Mouse (Mus musculus): ENCODE measurements at regions not wholly inside any gene's neighbourhood (a gene's known extent, or its start where the extent isn't known, plus 50 kb on each side); places are given as distances from the start of the nearest gene placed in this dataset.
A peak's percentile ranks its signal among the peaks of the same experiment; 100 is the strongest.

DNA sequence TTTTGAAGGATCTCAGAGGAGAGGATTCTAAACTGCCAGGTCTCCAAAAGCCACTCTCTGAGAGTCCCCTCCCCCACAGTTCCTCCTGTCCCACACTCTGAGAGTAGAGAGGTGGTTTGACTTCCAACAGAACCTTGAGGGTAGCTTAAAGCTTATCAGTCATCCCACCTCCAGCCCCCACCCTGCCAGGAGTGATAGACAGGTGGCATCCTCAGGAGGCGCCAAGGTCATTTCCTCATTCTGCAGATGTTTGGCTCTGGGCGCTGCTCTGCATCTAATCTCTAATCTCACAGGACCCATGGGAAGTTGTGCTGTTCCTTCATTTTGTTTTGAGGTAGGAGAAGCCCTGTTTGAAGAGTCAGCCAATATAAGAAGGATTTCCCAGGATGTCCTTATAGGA is 96.2 kb downstream of the Hes1 start:
- no peak for DNase-seq (ENCODE audit: low spot score)

- no peak for DNase-seq (ENCODE audit: low spot score)
These were observed 99.1 kb downstream of the Hes1 start for GRCm38 (mm10) chr16:30163303-30163702.

DNA sequence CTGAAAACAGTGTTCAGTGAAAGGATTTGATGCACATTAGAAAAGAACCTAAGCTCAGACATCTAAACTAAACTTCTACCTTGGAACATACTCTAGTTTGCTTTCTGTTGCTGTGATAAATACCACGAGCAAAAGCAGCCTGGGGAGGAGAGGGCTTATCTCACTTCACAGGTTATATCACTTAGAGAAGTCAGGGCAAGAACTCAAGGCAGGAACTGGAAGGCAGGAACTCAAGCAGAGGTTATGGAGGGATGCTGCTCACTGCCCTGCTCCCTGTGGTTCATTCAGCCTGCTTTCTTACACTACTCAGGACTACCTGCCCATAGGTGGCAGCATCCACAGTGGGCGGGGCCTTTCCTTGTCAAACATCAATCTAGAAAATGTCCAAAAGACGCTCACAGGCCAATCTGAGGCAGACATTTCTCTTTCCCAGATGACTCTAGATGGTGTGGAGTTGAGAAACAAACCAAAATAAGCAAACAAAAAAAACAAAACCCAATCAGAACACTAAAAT is 101.5 kb downstream of the Hes1 start:
- DNase-seq (ENCODE audit: low spot score) = no peak

DNA sequence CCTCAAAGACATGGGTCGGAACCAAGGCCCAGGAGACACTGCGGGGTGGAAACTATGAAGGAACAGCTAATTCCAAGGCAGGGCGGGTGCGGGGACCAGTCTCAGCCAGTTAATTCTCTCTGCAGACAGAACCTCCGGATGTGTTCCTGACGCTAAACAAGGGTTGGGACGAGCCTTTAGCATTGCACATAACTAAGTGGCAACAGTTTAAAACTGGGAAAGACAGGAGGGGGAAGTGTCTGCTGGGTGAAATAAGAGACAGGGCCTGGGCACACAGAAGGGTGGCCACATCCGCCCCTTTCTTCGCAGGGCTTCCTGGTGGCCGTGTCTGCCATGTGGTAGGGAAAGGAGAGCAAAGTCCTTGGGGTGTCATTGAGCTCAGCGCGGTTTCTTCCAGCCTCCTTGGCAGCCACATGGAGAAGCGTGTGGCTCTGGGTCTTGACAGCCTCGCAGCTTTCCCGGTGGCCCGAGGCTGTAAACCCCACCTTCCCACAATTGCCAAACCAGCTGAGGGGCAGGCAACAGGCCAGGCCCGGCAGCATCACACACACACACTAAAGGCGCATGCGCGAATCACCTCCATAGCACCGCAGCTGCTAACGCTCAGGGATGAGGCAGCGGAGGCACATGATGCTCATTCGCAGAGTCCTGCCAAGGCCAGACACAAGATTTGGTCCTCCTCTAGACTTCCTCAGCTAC is 95.8 kb downstream of the Cpn2 start:
- DNase-seq (ENCODE audit: low spot score) = peak; percentile 51

DNA sequence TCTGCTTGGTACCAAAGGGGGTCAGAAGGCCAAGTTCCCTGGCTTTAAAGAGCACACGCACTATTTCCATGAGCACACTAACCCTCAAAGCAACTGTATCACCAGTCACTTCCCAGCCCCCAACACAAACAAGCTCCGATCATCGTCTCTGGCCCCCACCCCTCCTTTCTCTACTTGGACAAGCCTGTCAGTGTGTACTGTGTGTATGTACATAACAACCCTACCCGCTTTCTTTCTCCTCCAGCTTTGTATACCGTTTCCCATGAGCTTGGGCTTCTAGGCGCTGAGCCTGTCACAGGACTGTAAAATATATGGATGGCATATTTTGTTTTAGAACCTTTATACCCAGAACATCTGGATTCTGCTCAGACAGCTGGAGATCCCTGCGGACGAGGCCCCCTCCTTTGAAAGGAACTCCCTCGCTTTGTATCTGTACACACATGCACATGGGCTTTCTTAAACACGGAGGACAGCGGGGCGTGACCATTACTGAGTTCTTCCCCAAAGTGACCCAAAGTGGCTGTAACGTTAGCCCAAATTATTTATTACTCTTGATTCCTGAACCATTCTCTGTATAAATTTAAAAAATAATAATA is 95.1 kb downstream of the Cpn2 start:
- DNase-seq (ENCODE audit: low spot score) = no peak

DNA sequence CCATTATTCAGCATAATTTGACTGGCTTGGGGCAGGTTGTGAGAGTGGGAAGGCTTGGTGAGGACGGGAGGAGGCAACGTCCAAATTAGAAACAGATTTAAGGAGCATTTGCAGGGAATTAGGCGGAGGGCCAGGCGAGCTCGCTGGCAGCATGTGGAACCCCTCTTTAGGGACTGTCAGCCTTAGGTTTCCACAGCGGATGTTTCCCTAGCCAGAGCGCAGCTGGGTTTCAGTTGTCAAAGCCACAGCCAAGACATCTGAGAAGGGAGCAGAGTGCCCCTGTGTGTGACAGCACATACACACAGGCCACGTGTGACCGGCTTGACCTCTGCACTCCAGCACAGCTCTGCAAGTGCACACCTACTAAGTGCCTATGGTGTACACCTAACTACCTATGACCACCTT is 94.5 kb downstream of the Cpn2 start:
- peak; percentile 25 for DNase-seq (ENCODE audit: low spot score)

DNA sequence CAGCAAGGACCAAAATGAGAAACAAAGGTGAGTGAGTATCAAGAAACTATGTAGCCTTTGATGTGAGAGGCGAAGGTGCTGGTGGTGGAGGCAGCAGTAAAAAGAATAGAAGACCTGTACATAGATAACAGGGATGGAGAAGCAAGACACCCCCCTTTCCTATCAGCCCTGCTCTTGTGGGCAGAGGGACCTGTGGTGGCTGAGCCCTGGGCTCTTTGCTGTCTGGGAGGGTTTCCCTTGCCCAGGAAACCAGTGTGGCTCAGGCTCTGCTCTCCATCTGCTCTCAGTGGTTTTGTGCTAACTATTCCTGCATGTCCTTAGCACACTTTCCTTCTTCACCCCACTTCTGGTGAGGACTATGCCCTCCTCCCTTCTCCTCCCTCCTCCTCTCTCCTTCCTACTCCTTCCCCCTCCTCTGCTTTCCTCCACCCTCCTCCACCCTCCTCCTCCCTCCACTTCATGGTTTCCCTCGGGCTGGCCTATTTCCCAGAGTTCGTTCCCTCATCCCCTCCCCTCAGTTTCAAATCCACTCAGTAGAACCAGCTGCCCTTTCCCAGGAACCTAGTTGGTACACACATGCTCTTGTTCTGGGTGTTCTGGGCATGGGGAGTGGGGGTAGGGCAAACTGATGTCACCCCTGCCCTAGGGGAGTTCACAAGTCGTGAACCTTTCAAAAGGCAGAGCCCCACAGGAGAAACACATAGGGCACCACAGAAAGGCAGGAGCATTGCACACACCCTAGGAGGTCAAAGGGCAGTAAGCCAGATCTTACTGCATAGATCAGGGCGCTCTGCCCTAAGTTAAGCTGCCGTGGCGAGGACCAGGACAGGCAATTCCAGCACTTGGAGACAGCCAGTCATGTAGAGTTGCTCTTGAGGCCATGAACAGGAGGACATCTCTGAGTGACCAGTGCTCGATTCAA is 93.1 kb downstream of the Cpn2 start:
- no peak for DNase-seq (ENCODE audit: low spot score)

GRCm38 (mm10) chr16:30176306-30176705 is 91.0 kb downstream of the Cpn2 start:
- no peak for DNase-seq (ENCODE audit: low spot score)

GRCm38 (mm10) chr16:30177769-30178168 is 89.5 kb downstream of the Cpn2 start:
- DNase-seq (ENCODE audit: low spot score) = no peak

DNA sequence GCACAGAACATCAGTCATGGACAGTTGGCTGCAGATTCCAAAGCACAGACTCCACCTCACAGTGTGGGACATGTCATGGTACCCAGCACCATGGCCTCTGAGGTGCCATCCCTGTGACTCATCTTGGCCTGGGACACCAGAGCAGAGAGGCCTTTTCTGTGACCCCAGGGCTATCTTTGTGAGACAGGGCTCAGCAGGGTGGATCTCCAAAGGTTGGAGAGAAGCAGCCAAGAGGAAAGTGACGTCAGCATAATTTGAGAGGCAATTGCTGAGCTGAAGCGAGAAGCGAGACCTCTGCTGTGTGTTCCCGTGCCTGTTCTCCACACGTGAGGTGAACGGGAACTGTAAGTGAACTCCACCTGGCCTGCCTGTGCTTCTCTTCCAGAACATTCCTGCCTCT is 88.7 kb downstream of the Cpn2 start:
- DNase-seq (ENCODE audit: low spot score) = no peak

DNA sequence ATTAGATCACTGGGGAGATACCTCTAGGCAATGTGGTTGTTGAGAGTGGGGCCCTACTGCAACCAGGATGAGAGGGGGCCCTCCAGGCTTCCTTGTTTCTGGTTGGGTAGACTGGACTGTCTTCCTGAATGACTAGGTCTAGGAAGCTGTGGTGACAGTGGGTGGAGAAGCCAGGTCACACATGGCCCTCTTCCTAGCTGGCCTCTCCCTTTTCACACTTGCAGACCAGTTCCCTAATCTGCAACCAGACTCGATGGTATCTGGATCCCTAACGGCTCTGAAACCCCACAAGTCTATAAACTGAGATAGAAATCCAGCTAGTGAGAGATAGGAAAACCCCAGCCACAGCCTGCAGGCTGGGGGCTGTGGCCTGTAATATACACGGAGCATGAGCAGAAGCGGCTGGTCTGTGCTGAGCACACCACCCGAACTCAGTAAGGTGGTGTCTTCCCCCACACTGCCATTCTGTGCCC is 87.8 kb downstream of the Cpn2 start:
- DNase-seq (ENCODE audit: low spot score) = no peak

- DNase-seq (ENCODE audit: low spot score) = no peak
These were observed 86.2 kb downstream of the Cpn2 start for GRCm38 (mm10) chr16:30181116-30181515.

GRCm38 (mm10) chr16:30184591-30185265 is 82.6 kb downstream of the Cpn2 start:
- peak; percentile 32 for DNase-seq (ENCODE audit: low spot score)

GRCm38 (mm10) chr16:30185707-30186106 is 81.6 kb downstream of the Cpn2 start:
- DNase-seq (ENCODE audit: low spot score) = no peak

GRCm38 (mm10) chr16:30186201-30186700 is 81.0 kb downstream of the Cpn2 start:
- no peak for DNase-seq (ENCODE audit: low spot score)

DNA sequence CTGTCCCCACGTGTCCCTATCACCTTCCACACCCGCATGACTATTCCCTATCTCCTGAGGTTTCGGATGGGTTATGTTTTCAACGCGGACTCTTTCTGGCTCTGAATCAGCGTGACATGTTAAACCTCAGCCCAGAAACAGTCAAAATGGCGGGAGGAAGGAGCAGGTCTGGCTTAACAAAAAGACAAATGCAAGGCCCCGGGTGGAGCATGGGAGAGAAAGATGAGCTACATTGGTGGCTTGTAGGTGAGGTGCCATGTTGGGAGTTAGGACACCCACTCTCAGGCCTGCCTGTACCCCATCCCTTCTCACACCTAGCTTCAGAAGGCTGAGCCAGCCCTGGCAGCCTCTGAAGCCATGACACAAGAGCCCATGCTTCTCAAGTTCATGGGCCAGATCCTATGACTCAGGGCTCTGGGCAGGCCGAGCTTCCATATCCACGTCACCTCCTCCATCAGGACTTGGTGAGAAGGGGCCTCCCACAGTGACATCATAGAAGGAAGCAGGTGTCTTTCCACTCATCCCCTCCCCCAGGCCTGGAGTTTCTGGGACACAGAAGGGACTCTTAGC is 80.5 kb downstream of the Cpn2 start:
- peak; percentile 29 for DNase-seq (ENCODE audit: low spot score)

GRCm38 (mm10) chr16:30187400-30187799 is 79.9 kb downstream of the Cpn2 start:
- DNase-seq (ENCODE audit: low spot score) = no peak

DNA sequence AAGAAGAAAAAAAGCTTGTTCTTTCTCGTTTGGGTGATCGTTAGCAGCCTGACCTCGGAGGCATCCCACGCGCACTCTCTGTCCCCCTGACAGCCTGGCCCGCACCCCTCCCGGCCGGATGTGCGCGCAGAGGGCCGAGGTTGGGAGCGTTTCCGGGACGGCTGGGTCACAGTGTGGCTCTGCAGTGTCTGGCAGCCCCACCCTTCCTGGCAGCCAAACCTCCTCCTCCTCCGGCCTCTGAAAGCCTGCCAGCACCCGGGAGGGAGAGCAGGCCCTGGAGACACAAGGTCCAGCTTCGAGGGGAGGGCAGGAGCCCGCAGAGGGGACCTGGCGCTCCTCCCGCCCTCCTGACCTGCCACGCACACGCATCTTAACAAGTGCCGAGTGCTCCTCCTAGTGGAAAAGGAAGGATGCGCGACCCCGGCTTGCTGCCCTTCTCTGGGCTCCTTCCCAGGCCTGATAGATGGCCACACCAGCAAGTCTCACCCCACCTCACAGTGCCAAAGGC is 79.3 kb downstream of the Cpn2 start:
- DNase-seq (ENCODE audit: low spot score) = peak; percentile 87

GRCm38 (mm10) chr16:30188769-30189430 is 78.4 kb downstream of the Cpn2 start:
- DNase-seq (ENCODE audit: low spot score) = peak; percentile 26

GRCm38 (mm10) chr16:30190351-30190750 is 76.9 kb downstream of the Cpn2 start:
- no peak for DNase-seq (ENCODE audit: low spot score)

Measured in urinary bladder, postnatal 25 days (tissue).